Mouse (Mus musculus) kidney, embryonic 16.5 days (tissue): ENCODE results near the gene Smoc1. TPM values are rescaled to one million over a fixed set of nuclear protein-coding genes. Genes with fewer than 3 reads are reported as not detected.

Experiments
- ATAC-seq: fragments of 200-750 bp; cut with Nextera tagmentation; 2 replicates; pipeline ENCODE4 v1.8.0; 2017; ENCODE audit warnings: moderate TSS enrichment; ENCODE audit not compliant: low FRiP score, low TSS enrichment
- H3K27ac ChIP-seq: fragments of 300-500 bp; sonication (generic); 2 replicates; pipeline ENCODE4 v1.5.1; 2014; ENCODE audit warnings: low read length
- H3K27me3 ChIP-seq: fragments of 300-500 bp; sonication (generic); 2 replicates; pipeline ENCODE4 v1.6.1; 2014; ENCODE audit warnings: low read length, control low read depth, mixed read lengths; ENCODE audit not compliant: insufficient read depth
- H3K36me3 ChIP-seq: fragments of 300-500 bp; sonication (generic); 2 replicates; pipeline ENCODE4 v1.6.1; 2014; ENCODE audit warnings: low read length, control low read depth, mixed read lengths; ENCODE audit not compliant: insufficient read depth
- H3K4me1 ChIP-seq: fragments of 300-500 bp; sonication (generic); 2 replicates; pipeline ENCODE4 v1.6.1; 2014; ENCODE audit warnings: low read length, control low read depth, mixed read lengths; ENCODE audit not compliant: insufficient read depth
- H3K4me2 ChIP-seq: fragments of 300-500 bp; sonication (generic); replicated peaks from 2 replicates; pipeline ENCODE4 v1.6.1; 2014; ENCODE audit warnings: low read depth, low read length
- H3K4me3 ChIP-seq: fragments of 300-500 bp; sonication (generic); 2 replicates; pipeline ENCODE4 v1.5.1; 2014; ENCODE audit warnings: mild to moderate bottlenecking, low read length
- H3K9ac ChIP-seq: fragments of 300-500 bp; sonication (generic); replicated peaks from 2 replicates; pipeline ENCODE4 v1.6.1; 2014; ENCODE audit warnings: low read length
- H3K9me3 ChIP-seq: fragments of 300-500 bp; sonication (generic); 2 replicates; pipeline ENCODE4 v1.6.1; 2016; ENCODE audit warnings: low read length, control low read depth
- WGBS: fragments of 180-500 bp; shearing (Covaris S2); extraction: QIAGEN DNeasy Blood & Tissue Kit; methylation state at CpG from one replicate; pipeline ENCODE4 v1.1.7; 2014; 5-methylcytosine and 5-hydroxymethylcytosine counted together
- polyA plus RNA-seq: library from polyadenylated mRNA; unstranded; fragments of >200 nt; fragmentation: Nextera tagmentation; extraction: Ambion mirVana; gene quantifications from 2 replicates; pipeline ENCODE4 v1.2.1, GENCODE M21; 2015

Smoc1 gene
- polyA plus RNA-seq, 1 experiment from 2014 or later = 2.1 TPM

- Histone ChIP-seq H3K4me3 (no peak overlapping the region), H3K9me3 (peaks cover 8% of the 10 kb centered on the region), H3K4me1 (no peaks in the 10 kb centered on the region), H3K9ac (no peak overlapping the region), H3K27me3 (no peaks in the 10 kb centered on the region), H3K36me3 (no peaks in the 10 kb centered on the region), H3K4me2 (no peak overlapping the region), H3K27ac (no peak overlapping the region)
- no peak for ATAC-seq
- 90% methylated on average over 2 of the region's 2 CpGs for WGBS
Observed at GRCm38 (mm10) chr12:81074139-81074538, 47.5 kb downstream of the Smoc1 start.

- Histone ChIP-seq H3K4me2 (no peak overlapping the region), H3K9ac (no peak overlapping the region), H3K4me1 (no peaks in the 10 kb centered on the region), H3K9me3 (peaks cover 10% of the 10 kb centered on the region), H3K27me3 (no peaks in the 10 kb centered on the region), H3K36me3 (no peaks in the 10 kb centered on the region), H3K27ac (no peak overlapping the region), H3K4me3 (no peak overlapping the region)
- ATAC-seq = no peak
- 78% methylated on average over 3 of the region's 3 CpGs for WGBS
Observed at GRCm38 (mm10) chr12:81074941-81075340, 48.3 kb downstream of the Smoc1 start.

- Histone ChIP-seq H3K9ac (no peak overlapping the region), H3K9me3 (peaks cover 10% of the 10 kb centered on the region), H3K27me3 (no peaks in the 10 kb centered on the region), H3K4me1 (no peaks in the 10 kb centered on the region), H3K4me2 (no peak overlapping the region), H3K4me3 (no peak overlapping the region), H3K36me3 (no peaks in the 10 kb centered on the region), H3K27ac (no peak overlapping the region)
- no peak for ATAC-seq
- 73% methylated on average over 2 of the region's 2 CpGs for WGBS
Observed at GRCm38 (mm10) chr12:81077953-81078646, 51.5 kb downstream of the Smoc1 start.

GRCm38 (mm10) chr12:81080345-81080744 is 53.7 kb downstream of the Smoc1 start:
- no peaks in the 10 kb centered on the region for H3K4me1 ChIP-seq
- H3K9me3 ChIP-seq = peaks cover 10% of the 10 kb centered on the region
- 65% methylated on average over 5 of the region's 5 CpGs for WGBS
- H3K4me3 ChIP-seq = no peak overlapping the region
- peaks cover 7% of the 10 kb centered on the region; the same call in 1 of the 2 replicates for H3K27me3 ChIP-seq
- no peak overlapping the region for H3K27ac ChIP-seq
- H3K36me3 ChIP-seq = no peaks in the 10 kb centered on the region
- no peak overlapping the region for H3K4me2 ChIP-seq
- ATAC-seq = no peak
- no peak overlapping the region for H3K9ac ChIP-seq

GRCm38 (mm10) chr12:81081031-81081430 is 54.4 kb downstream of the Smoc1 start:
- peaks cover 10% of the 10 kb centered on the region for H3K9me3 ChIP-seq
- peaks cover 7% of the 10 kb centered on the region; the same call in 1 of the 2 replicates for H3K27me3 ChIP-seq
- H3K4me3 ChIP-seq = no peak overlapping the region
- no peaks in the 10 kb centered on the region for H3K36me3 ChIP-seq
- WGBS = 72% methylated on average over 3 of the region's 3 CpGs
- H3K27ac ChIP-seq = no peak overlapping the region
- no peak for ATAC-seq
- no peaks in the 10 kb centered on the region for H3K4me1 ChIP-seq
- no peak overlapping the region for H3K4me2 ChIP-seq
- no peak overlapping the region for H3K9ac ChIP-seq

GRCm38 (mm10) chr12:81083146-81083545 is 56.5 kb downstream of the Smoc1 start:
- WGBS = 85% methylated on average over 5 of the region's 5 CpGs
- Histone ChIP-seq H3K4me3 (no peak overlapping the region), H3K4me2 (no peak overlapping the region), H3K9me3 (peaks cover 10% of the 10 kb centered on the region), H3K27me3 (peaks cover 12% of the 10 kb centered on the region; the same call in 1 of the 2 replicates), H3K27ac (no peak overlapping the region), H3K36me3 (no peaks in the 10 kb centered on the region), H3K4me1 (no peaks in the 10 kb centered on the region), H3K9ac (no peak overlapping the region)
- no peak for ATAC-seq

- WGBS = 75% methylated on average over 1 of the region's 1 CpGs
- Histone ChIP-seq H3K4me1 (no peaks in the 10 kb centered on the region), H3K4me2 (no peak overlapping the region), H3K9me3 (no peaks in the 10 kb centered on the region), H3K27ac (no peak overlapping the region), H3K36me3 (no peaks in the 10 kb centered on the region), H3K9ac (no peak overlapping the region), H3K4me3 (no peak overlapping the region), H3K27me3 (peaks cover 16% of the 10 kb centered on the region; the same call in 1 of the 2 replicates)
- no peak for ATAC-seq
Observed at GRCm38 (mm10) chr12:81085244-81085643, 58.6 kb downstream of the Smoc1 start.

GRCm38 (mm10) chr12:81088131-81088530 is 61.5 kb downstream of the Smoc1 start:
- Histone ChIP-seq H3K36me3 (no peaks in the 10 kb centered on the region), H3K9me3 (no peaks in the 10 kb centered on the region), H3K9ac (no peak overlapping the region), H3K4me1 (no peaks in the 10 kb centered on the region), H3K4me2 (no peak overlapping the region), H3K27ac (no peak overlapping the region), H3K27me3 (peaks cover 24% of the 10 kb centered on the region; the same call in 1 of the 2 replicates), H3K4me3 (no peak overlapping the region)
- ATAC-seq = no peak
- WGBS = 32% methylated on average over 5 of the region's 5 CpGs

GRCm38 (mm10) chr12:81091641-81092040 is 65.0 kb downstream of the Smoc1 start:
- no peaks in the 10 kb centered on the region for H3K36me3 ChIP-seq
- no peak for ATAC-seq
- H3K27me3 ChIP-seq = peaks cover 18% of the 10 kb centered on the region; the same call in 1 of the 2 replicates
- H3K4me2 ChIP-seq = no peak overlapping the region
- H3K27ac ChIP-seq = no peak overlapping the region
- no peaks in the 10 kb centered on the region for H3K9me3 ChIP-seq
- no peak overlapping the region for H3K4me3 ChIP-seq
- no peaks in the 10 kb centered on the region for H3K4me1 ChIP-seq
- 88% methylated on average over 5 of the region's 5 CpGs for WGBS
- no peak overlapping the region for H3K9ac ChIP-seq

GRCm38 (mm10) chr12:81092641-81093040 is 66.0 kb downstream of the Smoc1 start:
- H3K4me1 ChIP-seq = no peaks in the 10 kb centered on the region
- no peak overlapping the region for H3K9ac ChIP-seq
- no peaks in the 10 kb centered on the region for H3K36me3 ChIP-seq
- no peak for ATAC-seq
- 65% methylated on average over 3 of the region's 3 CpGs for WGBS
- H3K9me3 ChIP-seq = no peaks in the 10 kb centered on the region
- peaks cover 13% of the 10 kb centered on the region; the same call in 1 of the 2 replicates for H3K27me3 ChIP-seq
- no peak overlapping the region for H3K4me3 ChIP-seq
- no peak overlapping the region for H3K4me2 ChIP-seq
- no peak overlapping the region for H3K27ac ChIP-seq
